Mouse (Mus musculus): ENCODE measurements around the gene Elane.

The Elane gene

DNA sequence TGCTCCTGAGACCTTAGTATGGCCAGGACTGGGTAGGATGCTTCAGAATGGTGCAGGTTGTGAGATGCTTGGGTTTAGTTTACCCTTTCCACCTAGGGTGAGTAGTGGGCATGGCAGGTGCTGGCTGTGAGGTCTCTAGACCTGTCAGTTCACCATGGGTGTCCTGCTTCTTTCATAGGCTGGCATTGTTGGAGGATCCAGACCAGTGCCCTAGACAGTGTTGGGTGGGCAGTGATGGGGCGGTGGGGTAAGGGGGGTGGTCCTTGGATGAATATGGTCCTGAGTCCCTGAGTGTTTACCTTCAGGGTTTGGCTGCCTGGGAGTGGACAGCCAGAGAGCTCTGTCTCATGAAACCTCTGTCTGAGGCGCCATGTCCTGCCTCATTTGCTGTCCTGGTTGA lies 28.2 kb upstream of the Elane start:
- no peak for DNase-seq (ENCODE audit: low read depth, low spot score)

DNA sequence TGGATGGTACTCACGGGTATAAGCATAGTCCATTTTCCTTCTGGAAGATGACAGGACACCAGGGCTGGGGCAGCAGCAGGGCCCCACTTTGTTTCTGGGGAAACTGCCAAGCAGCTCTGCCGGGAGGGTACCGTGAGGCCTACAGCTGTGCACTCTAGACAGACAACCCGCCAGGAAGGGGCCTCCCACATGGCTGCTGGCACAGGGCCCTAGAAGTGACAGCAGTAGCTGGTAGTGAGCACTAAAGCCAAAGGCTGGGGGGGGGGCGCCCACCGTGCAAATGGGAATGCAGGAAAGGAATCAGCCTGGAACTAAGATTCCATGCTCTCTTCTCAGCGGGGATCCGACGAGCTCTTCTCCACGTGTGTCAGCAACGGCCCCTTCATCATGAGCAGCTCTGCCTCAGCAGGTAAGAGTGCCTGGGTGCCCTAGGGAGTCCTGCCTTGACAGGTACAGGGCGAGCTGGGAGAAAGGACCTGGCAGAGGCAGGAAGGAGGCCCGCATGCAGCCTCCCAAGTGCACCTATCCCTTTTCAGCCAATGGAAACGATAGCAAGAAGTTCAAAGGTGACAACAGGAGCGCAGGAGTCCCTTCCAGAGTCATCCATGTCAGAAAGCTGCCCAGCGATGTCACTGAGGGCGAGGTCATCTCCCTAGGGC lies 27.5 kb upstream of the Elane start:
- no peak for DNase-seq (ENCODE audit: low read depth, low spot score)

DNA sequence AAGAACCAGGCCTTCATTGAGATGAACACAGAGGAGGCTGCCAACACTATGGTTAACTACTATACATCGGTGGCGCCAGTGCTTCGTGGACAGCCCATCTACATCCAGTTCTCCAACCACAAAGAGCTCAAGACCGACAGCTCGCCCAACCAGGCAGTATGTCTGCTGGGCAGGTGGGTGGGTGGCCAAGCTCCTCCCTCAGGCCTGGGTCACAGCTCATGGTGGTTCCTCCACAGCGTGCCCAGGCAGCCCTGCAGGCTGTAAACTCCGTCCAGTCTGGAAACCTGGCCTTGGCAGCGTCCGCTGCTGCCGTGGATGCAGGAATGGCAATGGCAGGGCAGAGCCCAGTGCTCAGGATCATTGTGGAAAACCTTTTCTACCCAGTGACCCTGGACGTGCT lies 26.9 kb upstream of the Elane start:
- DNase-seq (ENCODE audit: low read depth, low spot score), result no peak

DNA sequence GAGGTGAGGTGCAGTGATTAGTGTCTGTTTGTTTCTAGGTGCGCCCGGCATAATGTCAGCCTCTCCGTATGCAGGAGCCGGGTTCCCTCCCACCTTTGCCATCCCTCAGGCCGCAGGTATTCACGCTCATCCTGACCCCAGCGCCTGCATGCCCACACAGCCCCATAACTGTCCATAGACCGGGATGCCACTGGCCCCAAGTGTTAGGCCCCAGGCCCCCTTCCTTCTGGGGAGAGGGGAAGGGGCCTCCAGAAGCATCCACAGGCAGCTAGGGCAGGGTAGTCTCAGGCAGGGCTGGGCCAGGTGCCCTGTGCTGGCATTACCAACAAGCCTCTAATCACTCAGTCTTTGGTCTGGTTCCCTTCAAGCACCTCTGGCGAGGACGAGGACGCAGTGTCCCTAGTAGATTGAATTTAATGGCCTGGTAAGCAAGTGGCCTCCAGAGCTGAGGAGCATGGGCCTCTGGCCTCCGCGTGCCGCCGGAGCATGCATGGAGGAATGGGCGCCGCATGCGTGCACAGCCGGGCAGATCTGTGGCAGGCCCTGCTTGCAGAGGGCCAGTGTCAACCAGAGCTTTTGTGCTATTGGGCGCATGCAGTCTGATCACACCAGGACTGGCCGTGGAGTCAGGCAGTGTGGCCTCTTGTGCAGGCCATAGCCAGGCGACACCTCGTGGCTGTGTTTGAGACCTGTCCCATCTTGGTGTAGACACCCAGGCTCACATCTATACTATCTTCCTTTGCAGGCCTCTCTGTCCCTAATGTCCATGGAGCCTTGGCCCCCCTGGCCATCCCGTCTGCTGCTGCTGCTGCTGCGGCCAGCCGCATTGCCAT lies 25.8 kb upstream of the Elane start:
- no peak for DNase-seq (ENCODE audit: low read depth, low spot score)

GRCm38 (mm10) chr10:79861230-79862048 lies 24.6 kb upstream of the Elane start:
- DNase-seq (ENCODE audit: low read depth, low spot score), result no peak

DNA sequence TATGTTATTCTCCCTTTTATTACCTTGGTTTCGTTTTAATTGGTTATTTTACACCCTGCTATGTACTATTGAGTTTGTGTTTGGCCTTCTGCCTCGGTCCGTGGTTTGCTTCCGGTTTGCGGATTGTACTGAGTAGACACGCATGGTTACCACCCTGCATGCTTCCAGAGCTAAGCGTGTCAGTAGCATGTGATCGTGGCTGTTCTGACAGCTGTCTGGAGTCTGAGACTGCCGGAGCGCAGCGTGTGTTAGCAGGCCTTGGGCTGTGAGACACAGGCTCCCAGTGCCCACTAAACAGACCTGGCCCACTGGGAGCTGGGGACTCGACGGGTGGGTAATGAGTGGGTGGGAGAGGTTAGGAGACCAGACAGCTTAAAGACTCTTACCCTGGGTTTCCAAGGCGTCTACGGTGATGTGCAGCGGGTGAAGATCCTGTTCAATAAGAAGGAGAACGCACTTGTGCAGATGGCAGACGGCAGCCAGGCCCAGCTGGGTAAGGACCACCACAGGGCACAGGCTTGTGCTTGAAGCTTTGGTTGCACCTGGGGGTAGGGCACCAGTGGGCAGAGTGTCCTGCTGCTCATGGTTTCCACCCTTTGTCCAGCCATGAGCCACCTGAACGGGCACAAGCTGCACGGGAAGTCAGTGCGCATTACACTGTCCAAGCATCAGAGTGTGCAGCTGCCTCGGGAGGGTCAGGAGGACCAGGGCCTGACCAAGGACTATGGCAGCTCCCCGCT lies 23.8 kb upstream of the Elane start:
- DNase-seq (ENCODE audit: low read depth, low spot score), result no peak

GRCm38 (mm10) chr10:79862925-79863324 lies 23.1 kb upstream of the Elane start:
- no peak for DNase-seq (ENCODE audit: low read depth, low spot score)

DNA sequence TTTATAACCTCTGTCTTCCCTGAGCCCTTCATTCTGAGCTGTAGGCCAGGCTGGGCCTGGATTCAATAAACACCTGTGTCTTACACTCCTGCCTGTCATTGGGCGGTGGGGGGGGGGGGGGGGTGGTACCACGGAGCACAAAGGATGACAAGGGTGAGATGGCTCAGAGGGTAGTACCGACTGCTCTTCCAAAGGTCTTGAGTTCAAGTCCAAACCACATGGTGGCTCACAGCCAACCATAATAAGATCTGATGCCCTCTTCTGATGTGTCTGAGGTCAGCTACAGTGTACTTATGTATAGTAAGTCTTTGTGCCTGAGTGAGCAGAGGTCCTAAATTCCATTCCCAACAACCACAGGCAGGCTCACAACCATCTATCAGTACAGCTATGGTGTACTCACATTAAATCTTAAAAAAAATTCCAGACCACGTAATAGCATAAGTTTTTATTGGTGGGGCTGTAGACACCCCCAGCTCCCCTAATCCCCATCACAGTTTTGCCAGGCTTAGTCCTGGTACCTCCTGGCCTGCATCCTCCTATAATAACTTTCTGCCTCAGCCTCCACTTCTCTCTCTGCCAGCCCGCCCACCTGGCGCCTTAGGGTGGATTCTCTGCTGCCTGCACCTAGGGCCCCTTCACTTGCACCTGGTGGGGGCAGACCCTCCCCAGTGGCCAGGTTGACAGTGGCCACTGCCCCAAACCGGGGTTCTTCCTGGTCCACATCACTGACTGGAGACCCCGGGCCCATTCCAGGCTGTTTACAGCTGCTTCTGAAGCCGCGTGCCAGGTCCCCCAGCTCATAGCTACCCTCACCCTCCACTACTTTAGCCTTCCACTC lies 21.5 kb upstream of the Elane start:
- DNase-seq (ENCODE audit: low read depth, low spot score), result no peak

DNA sequence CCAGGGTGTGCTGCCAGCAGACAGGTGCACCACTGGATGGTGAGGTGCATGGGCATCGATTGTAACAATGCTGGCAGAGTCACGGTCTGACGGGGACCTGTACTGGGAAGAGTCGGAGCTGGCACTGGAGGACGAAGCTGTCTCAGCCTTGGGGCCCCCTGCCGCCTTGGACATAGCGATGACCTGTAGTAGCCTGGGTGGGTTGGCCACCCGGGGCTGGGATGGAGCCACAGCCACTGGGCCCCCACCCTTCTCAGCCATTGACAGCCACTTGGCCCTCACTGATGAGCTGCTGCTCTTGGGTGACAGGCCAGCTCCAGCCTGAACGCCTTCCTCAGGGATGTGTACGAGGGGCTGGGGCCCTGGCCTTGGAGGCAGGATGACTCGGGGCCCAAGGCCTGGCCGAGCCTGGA lies 20.9 kb upstream of the Elane start:
- DNase-seq (ENCODE audit: low read depth, low spot score), result no peak

DNA sequence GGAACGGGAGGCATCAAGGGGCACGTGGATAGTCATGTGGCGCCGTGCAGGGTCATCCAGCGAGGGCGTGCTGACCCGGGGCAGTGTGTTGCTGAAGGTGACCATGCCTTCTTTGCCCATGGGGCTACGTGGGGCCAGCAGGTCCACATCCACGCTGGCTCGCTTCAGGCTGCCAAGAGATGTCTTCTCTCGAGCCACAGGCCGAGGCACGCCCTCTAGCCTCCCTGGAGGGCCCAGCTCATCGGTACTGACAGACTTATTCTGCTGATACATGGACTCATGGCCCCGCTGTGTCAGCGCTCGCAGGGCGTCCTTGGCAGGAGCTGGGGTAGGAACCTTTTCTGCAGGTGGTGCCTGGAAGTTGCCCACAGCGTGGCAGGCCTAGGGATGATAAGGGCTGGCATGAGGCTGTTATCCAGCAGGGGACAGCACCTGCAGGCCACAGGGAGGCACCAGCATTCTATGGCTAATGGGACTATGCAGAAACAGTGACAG lies 20.2 kb upstream of the Elane start:
- no peak for DNase-seq (ENCODE audit: low read depth, low spot score)

DNA sequence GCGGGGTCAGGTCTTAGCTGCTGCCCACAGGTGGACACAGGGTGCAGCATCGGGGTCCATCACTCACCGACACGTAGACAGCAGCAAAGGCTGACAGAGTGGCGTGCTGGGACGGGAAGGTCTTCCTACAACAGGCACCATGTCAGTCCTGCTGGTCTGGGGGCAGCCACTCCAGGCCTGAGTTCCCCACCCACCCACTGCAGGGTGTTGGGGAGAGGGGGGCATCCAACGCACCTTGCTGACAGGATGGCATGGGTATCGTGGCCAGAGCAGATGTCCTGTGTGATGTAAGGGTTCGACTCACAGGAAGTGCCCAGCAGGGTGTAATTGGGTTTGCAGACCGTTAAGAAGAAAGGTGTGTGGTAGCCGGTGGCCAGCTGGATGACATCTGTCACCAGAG lies 19.4 kb upstream of the Elane start:
- no peak for DNase-seq (ENCODE audit: low read depth, low spot score)

GRCm38 (mm10) chr10:79871845-79872244 lies 14.2 kb upstream of the Elane start:
- no peak for DNase-seq (ENCODE audit: low read depth, low spot score)

DNA sequence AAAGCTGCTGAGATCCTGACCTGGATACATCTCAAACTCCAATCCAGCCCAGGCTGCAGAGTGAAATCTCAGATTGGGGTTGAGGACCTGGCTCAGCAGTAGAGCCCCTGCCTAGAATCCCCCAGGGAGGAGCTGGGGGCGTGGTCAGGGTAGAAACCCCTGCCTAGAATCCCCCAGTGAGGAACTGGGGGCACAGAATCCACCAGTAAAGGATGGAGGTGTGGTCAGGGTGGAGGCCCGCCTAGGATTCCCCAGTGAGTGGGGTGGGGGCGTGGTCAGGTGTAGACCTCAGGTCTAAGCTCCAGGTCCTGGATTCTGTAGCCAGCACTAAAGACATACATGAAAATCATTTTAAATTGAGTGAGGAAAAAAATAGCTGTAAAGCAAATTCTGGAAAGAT lies 13.2 kb upstream of the Elane start:
- DNase-seq (ENCODE audit: low read depth, low spot score), result no peak

- DNase-seq (ENCODE audit: low read depth, low spot score), result no peak
These were observed 12.7 kb upstream of the Elane start for GRCm38 (mm10) chr10:79873313-79873712.

GRCm38 (mm10) chr10:79873715-79874289 lies 12.2 kb upstream of the Elane start:
- DNase-seq (ENCODE audit: low read depth, low spot score), result no peak

DNA sequence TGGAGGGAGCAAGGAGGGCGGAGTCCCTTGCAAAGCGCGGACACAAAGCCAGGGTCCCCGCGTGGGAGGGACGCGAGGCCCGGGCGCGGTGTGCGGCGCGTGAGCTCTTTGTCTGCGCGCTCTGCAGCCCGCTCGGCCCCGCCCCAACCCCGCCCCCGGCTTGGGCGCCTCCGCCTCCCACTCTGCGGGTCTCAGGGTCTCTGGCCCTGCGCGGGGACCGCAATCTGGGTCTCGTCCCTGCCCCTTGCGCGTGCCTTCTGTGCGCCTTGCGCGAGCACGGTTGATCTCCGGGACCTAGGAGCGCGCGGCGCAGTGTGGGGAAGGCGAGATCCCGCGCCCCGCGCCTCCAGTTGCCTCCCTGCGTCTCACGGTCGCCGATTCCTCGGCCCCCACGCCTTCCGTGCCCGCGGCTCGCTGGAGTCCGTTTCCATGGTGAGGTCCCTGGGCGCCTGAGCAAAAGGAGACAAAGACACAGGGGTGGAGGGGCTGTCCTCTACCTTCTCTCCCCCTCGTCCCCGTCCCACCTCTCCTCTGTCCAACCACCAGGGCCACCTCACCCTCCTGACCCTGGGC lies 11.7 kb upstream of the Elane start, which contains the start of the genes Prtn3 and Plppr3:
Prtn3 (plus strand) TSS at position 187 of the 573 bp plus-strand sequence.
Plppr3 (minus strand) TSS at position 345 of the 573 bp plus-strand sequence.
- peak; percentile 67 for DNase-seq (ENCODE audit: low read depth, low spot score)

DNA sequence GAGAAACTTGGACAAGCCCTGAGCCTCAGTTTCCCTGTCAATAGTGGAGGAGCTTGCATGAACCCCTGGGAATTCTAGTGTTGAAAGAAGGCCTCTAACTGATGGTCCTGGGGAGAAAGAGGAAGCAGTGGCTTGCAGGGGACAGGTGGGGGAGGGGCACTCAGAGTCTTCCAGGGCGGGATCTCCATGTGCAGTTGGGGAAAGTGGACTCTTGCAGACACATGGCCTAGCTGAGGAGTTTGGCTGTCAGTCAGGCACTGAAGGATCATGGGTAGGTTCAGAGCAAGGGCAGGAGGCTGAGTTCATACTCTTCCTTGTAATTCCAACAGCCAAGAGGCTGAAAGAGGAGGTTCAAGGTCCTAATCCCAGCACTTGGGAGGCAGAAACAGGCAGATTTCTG lies 8.9 kb upstream of the Elane start:
- DNase-seq (ENCODE audit: low read depth, low spot score), result no peak

GRCm38 (mm10) chr10:79877757-79878156 lies 8.3 kb upstream of the Elane start:
- no peak for DNase-seq (ENCODE audit: low read depth, low spot score)

GRCm38 (mm10) chr10:79879527-79879926 lies 6.5 kb upstream of the Elane start:
- no peak for DNase-seq (ENCODE audit: low read depth, low spot score)

GRCm38 (mm10) chr10:79880721-79881120 lies 5.3 kb upstream of the Elane start:
- DNase-seq (ENCODE audit: low read depth, low spot score), result no peak
